Mouse (Mus musculus) bone marrow macrophage, adult 2 months (primary cell): ENCODE results near the gene Krtap24-1.

Experiments
- CTCF ChIP-seq: IDR thresholded peaks from 2 replicates; pipeline ENCODE4 v1.5.1; 2012; ENCODE audit warnings: low read depth, mild to moderate bottlenecking, low read length, moderate library complexity
- POLR2A ChIP-seq: IDR thresholded peaks from 2 replicates; pipeline ENCODE4 v1.6.1; 2012; ENCODE audit warnings: mild to moderate bottlenecking, low read depth, low read length, borderline replicate concordance

GRCm38 (mm10) chr16:88612712-88613111 is 633 bp upstream of the Krtap24-1 start:
- no peak for TF ChIP-seq POLR2A
- no peak for TF ChIP-seq CTCF
